Mouse (Mus musculus): ENCODE measurements around the gene Ankdd1a. TPM values are rescaled to one million over a fixed set of nuclear protein-coding genes. Genes with fewer than 3 reads are reported as not detected.

Gene Ankdd1a
- under 1 TPM in 1 of 2 experiments, not detected in 1; 0.39 TPM for polyA plus RNA-seq (2017; shearing (Covaris generic))

DNA sequence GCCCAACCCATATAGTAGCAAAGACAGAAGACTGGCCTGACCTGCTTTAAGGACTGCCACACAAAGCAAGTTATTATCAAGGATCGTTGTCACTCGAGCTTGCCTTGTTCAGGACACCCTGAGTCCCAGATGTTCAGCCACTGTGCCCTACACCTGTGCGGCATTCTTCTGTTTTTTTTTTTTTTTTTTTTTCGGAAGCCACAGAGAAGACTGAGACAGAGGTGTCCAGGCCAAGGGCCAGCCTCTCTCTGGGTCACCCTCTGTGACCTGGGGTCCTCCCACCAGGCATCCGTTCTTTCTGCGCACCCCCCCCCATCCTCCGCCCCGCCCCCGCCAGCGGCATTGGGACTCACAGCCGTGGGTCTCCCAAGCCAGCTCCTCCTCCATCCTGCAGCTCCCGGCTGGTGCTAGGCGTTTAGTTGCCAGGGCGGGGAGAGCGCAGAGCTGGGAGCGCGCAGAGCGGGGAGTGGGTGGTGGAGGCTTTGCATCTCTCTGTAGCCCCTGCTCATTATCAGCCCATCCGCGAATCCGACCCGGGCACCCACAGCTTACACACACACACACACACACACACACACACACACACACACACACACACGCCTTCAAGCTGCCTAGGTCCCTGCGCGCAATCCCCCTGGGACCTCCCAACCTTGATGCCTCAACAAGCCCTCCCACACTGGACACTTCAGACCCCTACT lies at the start of gene Ankdd1a:
Gene Ankdd1a (minus strand): TSS at position 387 of the 698 bp plus-strand sequence.

DNA sequence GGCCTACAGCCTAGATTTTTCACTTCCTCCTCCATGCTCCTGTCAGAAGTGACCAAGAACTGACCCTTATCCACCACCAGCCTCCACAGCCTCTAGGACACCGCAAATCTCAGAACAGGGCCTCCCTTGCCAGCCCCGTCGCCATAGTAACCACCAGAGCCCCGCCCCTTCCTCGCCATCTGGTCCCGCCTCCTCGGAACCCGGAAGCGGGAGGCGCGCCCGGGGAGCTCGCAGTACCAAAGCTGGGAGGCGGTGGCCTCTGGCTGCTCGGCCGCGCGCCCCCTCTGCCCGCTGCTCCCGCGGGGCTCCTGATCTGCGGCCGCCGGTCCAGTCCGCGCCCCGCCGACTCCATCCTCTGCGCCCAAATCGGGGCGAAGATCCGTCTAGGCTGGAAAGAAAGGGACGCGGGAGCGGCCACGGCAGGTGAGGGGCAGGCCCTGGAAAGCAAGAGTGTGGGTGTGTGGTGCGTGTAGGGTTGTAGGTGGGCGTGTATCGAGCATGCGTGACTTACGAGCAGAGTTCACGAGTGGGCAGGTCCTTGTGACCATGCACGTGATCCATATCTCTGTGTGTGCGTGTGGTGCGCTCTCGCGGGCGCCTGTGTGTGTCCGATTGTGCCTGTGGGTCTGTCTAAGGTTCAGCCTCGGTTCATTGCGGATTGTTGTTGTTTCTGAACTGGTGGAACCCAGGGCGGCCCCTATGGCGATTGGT lies 59.1 kb downstream of the Ankdd1a start, which contains the start of gene Spg21:
Gene Spg21 (plus strand): TSS at position 216 of the 711 bp plus-strand sequence.

Other genes starting within 250 kb of the Ankdd1a start
- 10 to 100 TPM; 45.4 to 46.4 TPM for gene Clpx, start 225.9 kb downstream of the Ankdd1a start, polyA plus RNA-seq (2017; shearing (Covaris generic))
- gene Pdcd7, start 174.1 kb downstream of the Ankdd1a start, polyA plus RNA-seq (2017; shearing (Covaris generic)): 10 to 100 TPM; 30.2 to 35.3 TPM
- gene Ubap1l, start 159.2 kb downstream of the Ankdd1a start, polyA plus RNA-seq (2017; shearing (Covaris generic)): under 1 TPM in 1 of 2 experiments, not detected in 1; 0.12 TPM
- not detected for gene Kbtbd13, start 128.5 kb downstream of the Ankdd1a start, polyA plus RNA-seq (2017; shearing (Covaris generic))
- not detected for gene Rasl12, start 121.7 kb downstream of the Ankdd1a start, polyA plus RNA-seq (2017; shearing (Covaris generic))
- gene Slc51b, start 97.2 kb downstream of the Ankdd1a start, polyA plus RNA-seq (2017; shearing (Covaris generic)): not detected
- gene Mtfmt, start 84.4 kb downstream of the Ankdd1a start, polyA plus RNA-seq (2017; shearing (Covaris generic)): 10 to 100 TPM; 33.0 to 37.9 TPM
- gene Spg21, start 59.2 kb downstream of the Ankdd1a start, polyA plus RNA-seq (2017; shearing (Covaris generic)): 100 to 1,000 TPM; 120 to 122 TPM
- gene Plekho2, start 59.8 kb upstream of the Ankdd1a start, polyA plus RNA-seq (2017; shearing (Covaris generic)): 10 to 100 TPM; 36.7 to 88.6 TPM
- 1 to 10 TPM; 1.1 to 1.9 TPM for gene Pif1, start 67.0 kb upstream of the Ankdd1a start, polyA plus RNA-seq (2017; shearing (Covaris generic))
- gene Rbpms2, start 109.5 kb upstream of the Ankdd1a start, polyA plus RNA-seq (2017; shearing (Covaris generic)): 1 to 10 TPM in 1 of 2 experiments, under 1 TPM in 1; 0.44 to 5.3 TPM
- 100 to 1,000 TPM in 1 of 2 experiments, 10 to 100 TPM in 1; 91.4 to 133 TPM for gene Oaz2, start 147.8 kb upstream of the Ankdd1a start, polyA plus RNA-seq (2017; shearing (Covaris generic))

Data from activated CD4-positive, CD25-positive, alpha-beta regulatory T cell (primary cell).